Mouse (Mus musculus): ENCODE data around the gene Ssmem1.

DNA sequence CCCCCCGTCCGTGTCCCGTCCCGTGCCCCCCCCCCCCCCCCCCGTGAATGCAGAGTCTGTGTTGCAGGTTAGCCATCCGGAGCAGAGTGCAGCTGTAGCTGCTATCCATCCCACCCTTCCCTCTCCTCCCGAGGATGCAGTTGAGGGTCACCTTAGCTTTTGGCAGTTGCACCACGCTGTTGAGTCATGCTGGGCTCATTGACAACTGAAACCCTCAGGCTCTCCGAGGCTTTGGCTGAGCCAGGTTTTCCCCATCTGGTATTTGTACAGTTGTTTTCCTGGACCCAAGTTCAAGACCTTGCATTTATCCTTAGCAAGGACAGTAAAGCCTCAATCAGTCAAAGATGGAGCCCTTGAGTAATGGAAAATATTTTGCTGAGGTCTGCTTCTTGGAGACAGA is 46.4 kb downstream of the Ssmem1 start:
- no peak for TF ChIP-seq POLR2A (IDR thresholded peaks at IDR 0.05; ENCODE audit: low read depth, low read length)
- no peak for TF ChIP-seq CTCF (conservative IDR thresholded peaks at IDR 0.05; ENCODE audit: insufficient read depth, insufficient read length, low read depth, low read length)

All from kidney, adult 2 months (tissue).